Mouse (Mus musculus) kidney, adult 2 months (tissue): ENCODE data around the gene Rpl23.

ENCODE experiments used
- CTCF ChIP-seq: fragments of 200-500 bp; conservative IDR thresholded peaks from 2 replicates; pipeline ENCODE4 v1.5.1; 2011; ENCODE audit warnings: low read depth, mild to moderate bottlenecking, control low read depth, low read length, moderate library complexity, mixed read lengths; ENCODE audit not compliant: insufficient read depth, insufficient read length
- POLR2A ChIP-seq: fragments of 200-500 bp; IDR thresholded peaks from one replicate; pipeline ENCODE4 v1.6.1; 2011; ENCODE audit warnings: low read depth, low read length, control low read depth

GRCm38 (mm10) chr11:97728311-97728710 lies 53.9 kb downstream of the Rpl23 start:
- TF ChIP-seq CTCF (no peak), POLR2A (no peak)
